Mouse (Mus musculus) thymus, adult 18-20 months (tissue): ENCODE measurements around the gene Nos3.

ENCODE experiments used
- DNase-seq, 2 experiments: peaks; one replicate each; pipeline ENCODE4 v3.0.0; 2022; ENCODE audit warnings: mixed read lengths in 2 of 2

The Nos3 gene

GRCm38 (mm10) chr5:24364508-24364907 lies at the start of gene Nos3:
TSS of gene Nos3 (plus strand) at chr5:24364810.
- DNase-seq = no peak

GRCm38 (mm10) chr5:24319776-24320466 lies 44.7 kb upstream of the Nos3 start:
- DNase-seq = peak in 1 of 2 experiments; percentile 19

- DNase-seq = no peak
Measured at GRCm38 (mm10) chr5:24320467-24320813, 44.2 kb upstream of the Nos3 start.

DNA sequence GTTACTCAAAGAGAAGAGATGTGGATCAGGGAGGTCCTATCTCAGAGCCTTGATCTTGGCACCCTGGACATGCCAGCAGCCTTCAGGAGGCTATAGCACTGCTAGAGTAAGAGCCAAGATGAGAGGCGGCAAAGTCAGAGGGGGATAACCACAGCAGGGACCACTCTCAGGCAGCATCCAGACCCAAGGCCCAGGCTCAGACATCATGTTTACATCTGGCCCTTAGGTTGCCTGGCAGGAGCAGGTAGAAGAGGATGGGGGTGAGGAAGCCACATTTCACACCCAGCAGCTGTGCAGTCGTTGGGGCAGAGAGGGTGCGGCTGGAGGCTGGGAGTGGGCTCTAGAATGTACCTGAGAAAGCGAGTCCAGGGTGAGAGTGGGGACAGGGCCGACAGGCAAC lies 43.7 kb upstream of the Nos3 start:
- no peak for DNase-seq

DNA sequence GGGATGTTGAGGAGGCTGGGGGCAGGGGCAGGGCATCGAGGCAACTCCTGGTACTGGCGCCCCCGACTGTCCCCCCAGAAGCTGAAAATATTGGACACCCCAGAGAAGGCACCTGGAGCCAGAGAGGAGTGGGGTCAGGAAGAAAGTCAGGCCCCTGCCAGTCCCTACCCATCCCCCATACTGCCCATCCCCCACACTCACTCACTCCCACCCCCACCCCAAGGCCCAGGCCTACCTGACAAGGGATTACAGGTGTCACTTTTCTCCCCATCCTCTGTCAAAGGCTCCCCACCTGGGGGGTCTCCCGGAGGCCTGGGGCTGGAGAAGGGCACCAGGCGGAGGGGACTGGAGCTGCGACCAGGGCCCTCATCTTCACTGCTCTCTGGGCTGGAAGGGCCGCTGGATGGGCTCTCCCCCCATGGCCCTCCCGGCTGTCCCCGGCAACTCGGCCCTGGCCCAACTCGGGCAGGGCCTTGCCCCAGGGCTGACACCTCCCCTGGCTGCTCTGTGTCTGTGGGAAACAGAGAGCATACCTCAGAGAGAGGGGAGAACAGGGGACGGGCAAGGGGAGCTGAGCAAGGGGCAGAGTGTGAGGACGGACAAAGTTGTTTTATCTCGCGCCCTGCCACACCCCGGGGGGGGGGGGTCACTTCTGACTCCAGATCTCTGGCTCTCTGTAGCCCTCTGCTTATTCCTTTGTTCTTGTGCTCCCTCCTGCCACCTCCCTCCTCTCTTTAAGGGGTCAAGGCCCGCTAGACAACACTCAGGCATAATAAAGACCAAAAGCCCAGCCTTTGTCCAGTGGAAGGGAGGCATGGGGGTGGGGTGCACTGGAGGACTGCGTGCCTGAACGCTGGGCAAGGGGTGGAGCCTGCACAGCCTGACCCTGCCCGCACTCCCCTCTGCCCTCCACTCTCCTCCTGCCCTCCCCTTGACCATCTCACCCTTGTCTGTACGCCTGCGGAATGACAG lies 42.6 kb upstream of the Nos3 start:
- no peak for DNase-seq

- DNase-seq = no peak
Measured at GRCm38 (mm10) chr5:24325251-24325650, 39.4 kb upstream of the Nos3 start.

DNA sequence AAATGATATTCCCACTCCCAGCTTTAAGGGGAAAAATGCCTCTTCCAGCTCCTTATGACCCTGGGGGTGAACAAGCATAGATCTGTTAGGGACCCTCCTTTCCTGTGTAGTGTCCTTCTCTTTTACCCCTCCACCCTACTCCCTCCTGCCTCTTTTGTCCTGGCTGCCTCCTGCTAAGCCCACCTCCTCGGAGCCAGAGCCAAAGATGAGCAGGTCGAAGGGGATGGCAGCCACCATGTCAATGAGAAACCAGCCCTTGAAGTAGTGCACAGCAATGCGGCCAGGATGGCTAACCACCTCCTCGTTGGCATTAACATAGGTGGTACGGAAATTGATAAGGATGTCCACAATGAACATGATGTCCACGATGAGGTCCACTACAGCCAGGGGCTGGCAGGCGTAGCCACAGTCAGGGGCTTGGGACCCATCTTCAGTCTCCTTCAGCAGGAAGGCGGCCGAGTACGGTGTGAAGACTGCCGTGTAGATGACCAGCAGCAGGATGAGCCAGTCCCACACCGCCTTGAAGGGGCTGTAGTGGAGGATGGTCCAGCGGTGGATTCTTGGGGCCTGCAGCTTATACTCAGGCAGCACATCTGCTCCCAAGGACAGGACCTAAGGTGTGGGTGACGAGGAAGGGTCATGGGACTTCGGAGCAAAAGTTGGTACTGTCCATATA lies 38.3 kb upstream of the Nos3 start:
- no peak for DNase-seq

DNA sequence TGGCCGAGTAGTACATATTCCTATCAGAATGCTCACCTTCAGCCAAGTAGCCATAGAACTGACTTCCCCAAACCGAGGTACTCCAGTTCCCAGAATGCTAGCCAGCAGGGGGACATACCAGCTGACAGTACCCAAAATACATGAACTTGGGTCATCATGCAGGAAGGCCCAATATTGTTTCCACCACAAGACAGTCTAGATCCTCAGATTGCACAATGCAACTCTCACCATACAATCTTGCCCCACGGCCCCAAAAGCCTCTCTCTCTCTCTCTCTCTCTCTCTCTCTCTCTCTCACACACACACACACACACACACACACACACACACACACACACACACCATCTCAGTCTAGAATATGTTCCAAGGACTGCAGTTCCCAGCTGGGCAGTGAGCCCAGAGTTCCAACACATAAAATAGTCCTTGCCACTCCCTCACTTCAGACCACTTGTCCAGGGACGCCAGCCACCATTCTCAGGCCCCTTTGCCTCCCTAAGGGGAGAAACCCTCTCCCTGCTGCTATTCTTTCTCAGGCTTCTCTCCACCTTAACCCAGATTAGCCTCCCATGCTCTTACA lies 37.7 kb upstream of the Nos3 start:
- no peak for DNase-seq

GRCm38 (mm10) chr5:24328813-24329211 lies 35.8 kb upstream of the Nos3 start:
- no peak for DNase-seq

DNA sequence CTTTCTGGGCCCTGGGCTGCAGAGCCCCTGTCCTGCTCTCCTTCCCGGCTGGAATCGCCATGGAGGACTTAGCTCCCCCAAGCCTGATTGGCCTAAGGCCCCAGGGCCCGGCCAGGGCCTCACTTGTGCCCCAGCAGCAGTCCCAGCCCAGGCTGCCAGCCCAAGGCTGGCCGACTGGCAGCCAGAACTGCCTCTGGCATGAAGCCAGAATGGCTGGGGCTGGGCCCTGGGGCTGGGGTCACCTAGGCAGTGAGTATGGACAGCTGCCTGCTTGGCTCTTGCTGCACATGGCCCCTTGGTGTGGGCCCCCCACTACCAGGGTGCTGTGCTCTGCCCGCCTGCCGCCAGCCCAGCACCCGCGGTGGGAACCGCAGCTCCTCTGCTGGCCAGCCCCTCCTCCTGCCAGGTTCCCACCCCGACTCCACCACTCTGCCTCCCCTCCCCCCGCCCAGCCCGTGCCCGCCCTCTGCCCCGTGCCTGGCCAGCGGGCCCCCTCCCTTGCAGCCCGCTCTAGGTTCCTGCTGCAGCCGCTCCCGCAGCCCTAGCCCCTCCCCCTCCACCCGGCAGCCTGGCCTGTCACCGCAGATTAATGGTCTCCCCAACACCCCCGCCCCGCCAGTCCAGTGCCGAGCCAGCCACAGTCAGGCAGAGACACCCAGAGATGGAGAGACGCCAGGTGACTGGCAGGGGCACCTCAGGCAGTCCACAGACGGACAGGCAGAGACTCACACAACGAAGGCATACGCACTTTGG lies 35.2 kb upstream of the Nos3 start:
- DNase-seq = no peak

DNA sequence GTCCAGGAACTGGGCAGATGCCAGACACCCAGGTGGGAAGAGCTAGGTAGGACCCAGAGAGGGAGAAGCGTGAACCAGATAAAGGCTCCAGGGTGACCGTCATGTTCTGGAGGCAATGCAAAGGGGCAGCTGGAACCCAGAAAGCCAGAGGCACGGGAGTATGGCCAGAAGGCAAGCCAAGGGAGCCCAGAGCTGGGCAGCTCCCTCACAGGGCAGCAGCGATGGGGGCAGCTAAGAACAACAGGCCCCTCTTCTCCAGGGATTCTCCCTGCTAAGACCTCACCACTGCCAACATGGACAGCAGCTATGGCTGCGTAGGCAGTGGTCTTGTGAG lies 34.7 kb upstream of the Nos3 start:
- DNase-seq = no peak

DNA sequence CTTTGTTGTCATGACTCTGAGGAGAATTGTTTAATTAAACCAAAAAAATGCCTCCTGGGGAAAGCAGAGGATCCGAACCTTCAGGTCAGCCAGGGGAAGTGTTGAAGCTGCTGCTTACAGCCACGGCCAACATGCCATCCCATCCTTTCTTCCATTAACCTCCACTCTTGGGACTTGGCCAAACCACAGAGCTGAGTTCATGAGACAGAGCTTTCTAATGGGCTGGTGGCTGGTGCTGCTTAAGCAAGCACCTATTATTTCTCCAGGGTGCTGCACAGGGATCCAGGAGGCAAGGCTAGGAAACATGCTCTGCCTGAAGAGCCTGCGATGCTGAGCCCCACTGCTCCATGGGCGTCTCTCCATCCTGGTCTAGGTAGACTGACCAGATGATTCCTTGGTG lies 32.2 kb upstream of the Nos3 start:
- no peak for DNase-seq

GRCm38 (mm10) chr5:24334749-24335148 lies 29.9 kb upstream of the Nos3 start:
- no peak for DNase-seq

- no peak for DNase-seq
Measured at GRCm38 (mm10) chr5:24335888-24336511, 28.6 kb upstream of the Nos3 start.

- no peak for DNase-seq
Measured at GRCm38 (mm10) chr5:24337366-24337765, 27.2 kb upstream of the Nos3 start.

GRCm38 (mm10) chr5:24337821-24338220 lies 26.8 kb upstream of the Nos3 start:
- DNase-seq = no peak

- DNase-seq = no peak
Measured at GRCm38 (mm10) chr5:24342205-24342963, 22.2 kb upstream of the Nos3 start.

GRCm38 (mm10) chr5:24342966-24343365 lies 21.6 kb upstream of the Nos3 start:
- no peak for DNase-seq

GRCm38 (mm10) chr5:24343379-24343778 lies 21.2 kb upstream of the Nos3 start:
- no peak for DNase-seq

GRCm38 (mm10) chr5:24343977-24344436 lies 20.6 kb upstream of the Nos3 start:
- peak; percentile 46 to 67 for DNase-seq

DNA sequence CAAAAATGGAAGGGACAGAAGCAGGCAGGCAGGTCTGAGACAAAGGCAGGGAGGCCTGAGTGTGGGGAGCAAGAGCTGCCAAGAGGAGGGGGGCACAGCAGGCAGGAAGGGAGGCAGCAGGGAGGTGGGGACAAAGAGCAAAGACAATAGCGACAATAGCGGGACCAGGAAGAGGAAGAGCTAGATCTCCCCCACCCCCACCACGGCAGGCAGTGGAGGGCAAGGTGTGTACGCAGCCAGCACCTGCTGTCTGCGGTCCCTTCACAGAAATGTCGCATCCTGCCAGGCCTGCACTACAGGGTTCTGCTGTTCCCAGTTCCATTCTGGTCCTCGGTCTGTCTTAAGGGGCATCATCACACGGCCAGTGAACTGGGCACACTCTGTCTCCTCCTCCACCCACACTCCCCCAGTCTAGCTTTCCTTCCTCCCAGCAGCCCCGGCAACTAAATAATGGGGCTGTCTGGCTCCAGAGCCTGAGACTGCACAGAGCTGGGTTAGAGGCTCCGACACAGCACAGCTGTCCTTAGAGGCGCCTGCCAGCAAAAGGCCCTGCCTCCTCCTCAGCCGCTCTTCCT lies 20.0 kb upstream of the Nos3 start:
- DNase-seq = peak; percentile 87 to 93
